Mouse (Mus musculus): ENCODE measurements around the gene Lysmd2. TPM values are rescaled to one million over a fixed set of nuclear protein-coding genes. Genes with fewer than 3 reads are reported as not detected.

The Lysmd2 gene
- total and polyA plus RNA-seq, 3 experiments = not detected

- H3K27me3 ChIP-seq (ENCODE audit: control insufficient read depth in 1 of 2, insufficient read depth in 2 of 2, low read length in 2 of 2) = no peaks in the 10 kb centered on the region
Measured at GRCm38 (mm10) chr9:75632902-75633301, 7.4 kb downstream of the Lysmd2 start.

GRCm38 (mm10) chr9:75633603-75634002 is 8.1 kb downstream of the Lysmd2 start:
- Histone ChIP-seq H3K4me3 (ENCODE audit: control insufficient read depth in 1 of 2, insufficient read depth in 1 of 2, low read depth in 2 of 2, low read length in 2 of 2) (no peak overlapping the region), H3K9ac (ENCODE audit: control insufficient read depth, low read depth, low read length, poor library complexity, severe bottlenecking) (no peak overlapping the region), H3K27ac (ENCODE audit: control insufficient read depth, low read depth, low read length) (no peak overlapping the region), H3K27me3 (ENCODE audit: control insufficient read depth in 1 of 2, insufficient read depth in 2 of 2, low read length in 2 of 2) (no peaks in the 10 kb centered on the region; a peak in 1 of 4 replicates), H3K4me1 (ENCODE audit: control insufficient read depth in 1 of 2, insufficient read depth in 2 of 2, low read length in 2 of 2) (no peaks in the 10 kb centered on the region), H3K36me3 (ENCODE audit: control insufficient read depth in 1 of 2, insufficient read depth in 2 of 2, low read length in 2 of 2) (no peaks in the 10 kb centered on the region), H3K79me2 (ENCODE audit: control insufficient read depth, insufficient read depth, low read length, poor library complexity) (no peaks in the 10 kb centered on the region), H3K9me3 (replicated peaks; ENCODE audit: insufficient read depth, low read length) (no peaks in the 10 kb centered on the region)
- TF ChIP-seq MEF2A (IDR thresholded peaks at IDR 0.05; ENCODE audit: extremely low read depth, insufficient replicate concordance, low read depth, low read length, poor library complexity, severe bottlenecking) (no peak), NELFE (IDR thresholded peaks at IDR 0.05; ENCODE audit: low read depth, low read length) (no peak), CHD2 (IDR thresholded peaks at IDR 0.05; ENCODE audit: low read length) (no peak), MYC (IDR thresholded peaks at IDR 0.05; ENCODE audit: low read depth, low read length) (no peak), GATA1 (IDR thresholded peaks at IDR 0.05; ENCODE audit: low read depth, low read length) (no peak), RAD21 (IDR thresholded peaks at IDR 0.05; ENCODE audit: low read depth, low read length) (no peak), TCF12 (IDR thresholded peaks at IDR 0.05; ENCODE audit: low read depth, low read length) (no peak), POLR2AphosphoS5 (IDR thresholded peaks at IDR 0.05; ENCODE audit: borderline replicate concordance, low read depth, low read length) (no peak), HCFC1 (IDR thresholded peaks at IDR 0.05; ENCODE audit: low read depth, low read length) (no peak), SMC3 (IDR thresholded peaks at IDR 0.05; ENCODE audit: low read depth, low read length) (no peak), ETS1 (IDR thresholded peaks at IDR 0.05; ENCODE audit: low read depth, low read length) (no peak), TAL1 (IDR thresholded peaks at IDR 0.05; ENCODE audit: low read length) (no peak), SIN3A (IDR thresholded peaks at IDR 0.05; ENCODE audit: low read length) (no peak), ZKSCAN1 (IDR thresholded peaks at IDR 0.05; ENCODE audit: low read depth, low read length) (no peak), POLR2A (IDR thresholded peaks at IDR 0.05; ENCODE audit: control insufficient read depth in 1 of 2, insufficient read depth in 1 of 2, low read depth in 1 of 2, low read length in 2 of 2, poor library complexity in 1 of 2) (no peak), E2F4 (IDR thresholded peaks at IDR 0.05; ENCODE audit: borderline replicate concordance, low read depth, low read length) (no peak), NRF1 (IDR thresholded peaks at IDR 0.05; ENCODE audit: insufficient read depth, low read depth, low read length, poor library complexity, severe bottlenecking) (no peak), BHLHE40 (IDR thresholded peaks at IDR 0.05; ENCODE audit: borderline replicate concordance, low read depth, low read length) (no peak), USF1 (IDR thresholded peaks at IDR 0.05; ENCODE audit: low read depth, low read length) (no peak), MXI1 (IDR thresholded peaks at IDR 0.05; ENCODE audit: low read depth, low read length) (no peak)
- DNase-seq (ENCODE audit: low read depth, low spot score) = no peak

More at GRCm38 (mm10) chr9:75632902-75633301, 7.4 kb downstream of the Lysmd2 start:
- no peaks in the 10 kb centered on the region for H3K9me3 ChIP-seq (replicated peaks; ENCODE audit: insufficient read depth, low read length)
- TF ChIP-seq CTCF (IDR thresholded peaks at IDR 0.05 in 2 of 3, conservative IDR thresholded peaks at IDR 0.05 in 1 of 3; ENCODE audit: control insufficient read depth in 1 of 3, insufficient read depth in 1 of 3, low read depth in 2 of 3, low read length in 3 of 3, poor library complexity in 1 of 3, severe bottlenecking in 1 of 3) (peak in 1 of 3 experiments; percentile 16; a peak in 1 of 6 replicates), EP300 (IDR thresholded peaks at IDR 0.05; ENCODE audit: low read depth in 1 of 2, low read length in 2 of 2) (no peak)
- no peak overlapping the region for H3K4me3 ChIP-seq (ENCODE audit: control insufficient read depth in 1 of 2, insufficient read depth in 1 of 2, low read depth in 2 of 2, low read length in 2 of 2)
- H3K79me2 ChIP-seq (ENCODE audit: control insufficient read depth, insufficient read depth, low read length, poor library complexity) = no peaks in the 10 kb centered on the region
- peak; percentile 5 for DNase-seq (ENCODE audit: low read depth, low spot score)
- no peak overlapping the region for H3K9ac ChIP-seq (ENCODE audit: control insufficient read depth, low read depth, low read length, poor library complexity, severe bottlenecking)
- no peaks in the 10 kb centered on the region for H3K36me3 ChIP-seq (ENCODE audit: control insufficient read depth in 1 of 2, insufficient read depth in 2 of 2, low read length in 2 of 2)
- H3K27ac ChIP-seq (ENCODE audit: control insufficient read depth, low read depth, low read length) = no peak overlapping the region
- H3K4me1 ChIP-seq (ENCODE audit: control insufficient read depth in 1 of 2, insufficient read depth in 2 of 2, low read length in 2 of 2) = no peaks in the 10 kb centered on the region

Measured in MEL (cell line).